Mouse (Mus musculus) cortical plate, adult 2 months (tissue): ENCODE data around the gene Myh2. TPM values are rescaled to one million over a fixed set of nuclear protein-coding genes. Genes with fewer than 3 reads are reported as not detected.

ENCODE experiments used
- H3K27ac ChIP-seq: fragments of 200-500 bp; 2 replicates; pipeline ENCODE4 v1.5.1; 2012; ENCODE audit warnings: low read length, control low read depth, inconsistent platforms; ENCODE audit not compliant: insufficient read depth
- H3K4me1 ChIP-seq: fragments of 200-500 bp; 2 replicates; pipeline ENCODE4 v1.6.1; 2011; ENCODE audit warnings: low read length; ENCODE audit not compliant: control insufficient read depth, insufficient read depth
- H3K4me3 ChIP-seq: fragments of 200-500 bp; 2 replicates; pipeline ENCODE4 v1.5.1; 2011; ENCODE audit warnings: mild to moderate bottlenecking, low read length, control low read depth; ENCODE audit not compliant: insufficient read depth
- CTCF ChIP-seq: fragments of 200-500 bp; IDR thresholded peaks from 2 replicates; pipeline ENCODE4 v1.5.1; 2011; ENCODE audit warnings: mild to moderate bottlenecking, control low read depth, low read length; ENCODE audit not compliant: insufficient read depth; ENCODE audit errors: extremely low read depth
- POLR2A ChIP-seq: fragments of 200-500 bp; IDR thresholded peaks from 2 replicates; pipeline ENCODE4 v1.6.1; 2011; ENCODE audit warnings: mild to moderate bottlenecking, low read length, control low read depth; ENCODE audit not compliant: insufficient read depth; ENCODE audit errors: extremely low read depth
- polyA plus RNA-seq: library from polyadenylated mRNA; depleted of rRNA; stranded (reverse); fragments of >200 nt; gene quantifications from 2 replicates; pipeline ENCODE4 v1.2.3, GENCODE M21; 2012

The Myh2 gene
- polyA plus RNA-seq, 1 experiment = 0.44 TPM

GRCm38 (mm10) chr11:67151651-67152630 lies 18.9 kb upstream of the Myh2 start:
- Histone ChIP-seq H3K4me1 (no peaks in the 10 kb centered on the region), H3K4me3 (no peak overlapping the region), H3K27ac (no peak overlapping the region)
- TF ChIP-seq CTCF = no peak
- no peak for TF ChIP-seq POLR2A

- TF ChIP-seq POLR2A (no peak), CTCF (no peak)
- Histone ChIP-seq H3K4me3 (no peak overlapping the region), H3K27ac (no peak overlapping the region), H3K4me1 (no peaks in the 10 kb centered on the region)
These were observed 17.7 kb upstream of the Myh2 start for GRCm38 (mm10) chr11:67153123-67153522.

- no peak overlapping the region for H3K27ac ChIP-seq
These were observed 17.0 kb upstream of the Myh2 start for GRCm38 (mm10) chr11:67153843-67154242.

GRCm38 (mm10) chr11:67155650-67156049 lies 15.2 kb upstream of the Myh2 start:
- no peak overlapping the region for H3K27ac ChIP-seq
- TF ChIP-seq POLR2A = no peak
- no peak for TF ChIP-seq CTCF
- H3K4me1 ChIP-seq = no peaks in the 10 kb centered on the region

More at GRCm38 (mm10) chr11:67153843-67154242, 17.0 kb upstream of the Myh2 start:
- no peak overlapping the region for H3K4me3 ChIP-seq
- no peaks in the 10 kb centered on the region for H3K4me1 ChIP-seq
- no peak for TF ChIP-seq POLR2A
- TF ChIP-seq CTCF = no peak

GRCm38 (mm10) chr11:67160131-67160530 lies 10.7 kb upstream of the Myh2 start:
- no peak for TF ChIP-seq CTCF
- TF ChIP-seq POLR2A = no peak
- H3K4me1 ChIP-seq = no peaks in the 10 kb centered on the region
- H3K27ac ChIP-seq = no peak overlapping the region

More at GRCm38 (mm10) chr11:67155650-67156049, 15.2 kb upstream of the Myh2 start:
- H3K4me3 ChIP-seq = no peak overlapping the region

GRCm38 (mm10) chr11:67163701-67164100 lies 7.1 kb upstream of the Myh2 start:
- Histone ChIP-seq H3K27ac (peak overlapping the region; percentile 40), H3K4me1 (no peaks in the 10 kb centered on the region), H3K4me3 (no peak overlapping the region)
- no peak for TF ChIP-seq CTCF
- no peak for TF ChIP-seq POLR2A

More at GRCm38 (mm10) chr11:67160131-67160530, 10.7 kb upstream of the Myh2 start:
- no peak overlapping the region for H3K4me3 ChIP-seq

- TF ChIP-seq CTCF (no peak), POLR2A (no peak)
- H3K27ac ChIP-seq = no peak overlapping the region
- H3K4me3 ChIP-seq = no peak overlapping the region
- H3K4me1 ChIP-seq = no peaks in the 10 kb centered on the region
These were observed 6.0 kb upstream of the Myh2 start for GRCm38 (mm10) chr11:67164851-67165250.

- no peaks in the 10 kb centered on the region for H3K4me1 ChIP-seq
- H3K4me3 ChIP-seq = no peak overlapping the region
- TF ChIP-seq POLR2A (no peak), CTCF (no peak)
- no peak overlapping the region for H3K27ac ChIP-seq
These were observed 1.5 kb upstream of the Myh2 start for GRCm38 (mm10) chr11:67169301-67169700.

GRCm38 (mm10) chr11:67172439-67172838 lies 1.6 kb downstream of the Myh2 start:
- Histone ChIP-seq H3K4me1 (no peaks in the 10 kb centered on the region), H3K27ac (no peak overlapping the region), H3K4me3 (no peak overlapping the region)
- no peak for TF ChIP-seq POLR2A
- TF ChIP-seq CTCF = no peak

GRCm38 (mm10) chr11:67176376-67176775 lies 5.5 kb downstream of the Myh2 start:
- Histone ChIP-seq H3K4me3 (no peak overlapping the region), H3K4me1 (no peaks in the 10 kb centered on the region), H3K27ac (no peak overlapping the region)
- no peak for TF ChIP-seq POLR2A
- TF ChIP-seq CTCF = no peak
